Mouse (Mus musculus) MN1 (cell line): Measurements from ENCODE around the gene Naaladl2.
"Not testable (repeated sequence)": the region's sequence is repeated elsewhere in the genome, so short reads cannot be mapped to it uniquely, and the experiment has no call there.

ENCODE experiments used
- DNase-seq: peaks from one replicate; pipeline ENCODE4 v3.0.0-alpha.2; 2016; ENCODE audit warnings: low spot score

Naaladl2 gene

GRCm38 (mm10) chr3:24321489-24322405, 822.3 kb downstream of the Naaladl2 start:
- DNase-seq, result no peak

- no peak for DNase-seq
Measured at GRCm38 (mm10) chr3:24314658-24315297, 829.3 kb downstream of the Naaladl2 start.

DNA sequence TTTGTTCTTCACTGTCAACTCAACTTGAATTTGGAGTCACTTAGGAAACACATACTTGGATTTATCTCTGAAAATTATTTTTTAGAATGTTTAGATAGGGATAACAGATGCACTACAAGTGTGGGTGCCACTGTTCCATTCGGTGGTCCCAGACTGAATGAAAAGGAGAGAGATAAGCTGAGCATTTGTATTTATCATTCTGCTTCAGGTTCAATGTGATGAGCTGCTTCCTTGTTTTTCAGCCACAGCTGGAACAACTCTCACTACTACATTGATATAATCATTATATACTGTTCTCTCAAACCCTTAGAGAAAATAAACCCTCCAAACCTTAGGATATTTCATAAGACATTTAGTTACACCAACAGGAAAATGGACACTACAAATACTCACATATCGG, 918.6 kb downstream of the Naaladl2 start:
- no peak for DNase-seq

GRCm38 (mm10) chr3:24217476-24217875, 926.6 kb downstream of the Naaladl2 start:
- DNase-seq, result no peak

DNA sequence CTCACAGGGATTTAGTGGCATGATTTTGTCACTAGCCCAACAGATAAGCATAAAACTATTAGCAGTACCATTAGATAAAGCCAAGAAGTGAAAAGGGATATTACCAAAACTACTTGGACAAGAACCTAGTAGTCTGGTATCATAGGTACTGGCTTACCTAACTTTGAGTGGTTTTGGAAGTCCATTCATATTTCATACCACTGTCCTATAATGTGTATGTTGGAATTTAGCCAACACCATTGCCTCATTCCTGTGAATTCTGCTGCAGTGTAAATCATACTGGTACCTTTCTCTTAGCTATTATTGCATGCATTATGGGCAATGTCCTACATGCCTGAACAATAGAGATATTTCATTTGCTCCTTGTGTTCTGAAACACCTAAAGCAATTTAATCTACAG, 977.5 kb downstream of the Naaladl2 start:
- no peak for DNase-seq

DNA sequence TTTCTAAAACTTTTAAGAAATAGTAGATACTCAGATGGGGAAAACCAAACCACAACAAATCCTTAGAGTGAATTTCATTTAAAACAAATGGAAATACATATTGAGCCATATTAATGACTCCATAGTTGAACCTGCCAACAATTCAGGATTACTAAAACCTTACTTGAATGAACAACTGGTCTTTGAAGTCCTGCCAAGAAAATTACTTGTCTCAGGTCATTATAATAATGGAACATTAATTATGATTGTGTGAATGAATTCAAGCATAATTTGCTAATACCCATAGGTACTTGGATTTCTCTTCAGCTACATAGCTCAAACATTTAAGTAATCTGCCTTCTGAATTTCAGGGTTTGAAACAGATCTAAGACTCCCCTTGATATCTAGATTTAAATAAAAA, 980.1 kb downstream of the Naaladl2 start:
- no peak for DNase-seq

DNA sequence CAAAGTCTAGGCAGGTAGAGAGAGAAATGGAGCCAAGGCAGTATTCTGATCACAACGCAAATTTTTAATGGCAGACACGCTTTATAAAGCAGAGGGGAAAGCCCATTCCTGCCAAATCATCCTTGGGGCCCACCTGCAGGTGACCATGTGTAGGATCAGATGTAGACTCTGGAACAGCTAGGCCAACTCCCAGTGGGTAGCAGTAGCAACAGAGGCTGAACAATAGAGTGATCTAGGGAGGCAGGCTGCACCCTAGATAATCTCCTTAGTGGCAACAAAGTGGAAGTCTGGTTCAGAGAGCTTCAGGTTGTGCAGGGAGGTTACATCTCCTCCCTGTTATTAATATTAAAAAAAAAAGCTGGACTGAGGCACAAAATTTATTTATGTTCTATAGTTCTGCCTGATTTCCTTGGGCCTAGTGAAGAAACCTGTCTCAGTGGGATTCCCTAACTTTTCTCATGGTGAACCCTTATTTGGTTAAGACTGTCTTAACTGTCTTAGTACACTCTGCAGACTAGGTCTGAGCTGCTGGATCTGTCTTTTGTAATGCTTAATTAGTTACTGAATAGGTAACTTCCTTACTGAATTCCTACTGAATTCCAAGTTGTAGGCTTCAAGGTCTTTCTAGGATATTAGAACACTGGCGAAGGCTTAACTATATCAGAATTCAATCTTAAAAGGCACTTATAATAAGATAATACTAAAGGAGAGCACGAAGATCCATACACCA, 992.8 kb downstream of the Naaladl2 start:
- not testable (repeated sequence) for DNase-seq

DNA sequence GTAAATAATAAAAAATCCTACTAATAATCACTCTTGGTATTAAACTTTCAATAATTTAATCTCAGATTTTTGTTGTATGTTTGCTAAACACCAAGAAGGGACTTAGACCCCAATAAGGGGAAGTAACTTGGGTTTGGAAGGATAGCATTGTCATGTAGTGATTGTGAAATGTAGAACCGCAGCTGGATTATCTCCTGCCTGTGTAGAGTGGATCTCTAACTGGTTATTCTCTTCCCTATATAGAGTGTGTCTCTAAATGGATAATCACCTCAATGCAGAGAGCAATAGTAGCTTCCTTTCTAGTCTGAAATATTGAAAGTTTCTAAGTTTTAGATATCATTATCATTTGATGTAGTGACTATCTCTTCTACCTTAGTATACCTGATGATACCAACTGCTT, 1001.3 kb downstream of the Naaladl2 start:
- DNase-seq, result no peak

DNA sequence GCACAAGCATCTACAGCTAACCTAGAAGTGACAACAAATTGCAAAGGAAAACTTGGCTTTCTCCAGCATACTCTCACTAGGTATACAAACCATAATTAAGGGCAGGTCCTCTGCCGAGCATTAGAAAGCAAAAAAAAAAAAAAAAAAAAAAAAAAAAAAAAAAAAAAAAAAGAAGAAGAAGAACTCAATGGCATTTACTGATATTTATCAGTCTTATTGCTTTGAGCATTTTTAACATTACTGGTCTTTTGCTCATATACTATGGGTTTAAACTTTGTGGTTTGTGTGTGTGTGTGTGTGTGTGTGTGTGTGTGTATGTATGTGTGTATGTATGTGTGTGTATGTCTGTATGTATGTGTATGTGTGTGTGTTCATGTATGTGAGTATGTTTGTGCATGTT, 1006.1 kb downstream of the Naaladl2 start:
- no peak for DNase-seq

- no peak for DNase-seq
Measured at GRCm38 (mm10) chr3:24126200-24126599, 1017.9 kb downstream of the Naaladl2 start.

DNA sequence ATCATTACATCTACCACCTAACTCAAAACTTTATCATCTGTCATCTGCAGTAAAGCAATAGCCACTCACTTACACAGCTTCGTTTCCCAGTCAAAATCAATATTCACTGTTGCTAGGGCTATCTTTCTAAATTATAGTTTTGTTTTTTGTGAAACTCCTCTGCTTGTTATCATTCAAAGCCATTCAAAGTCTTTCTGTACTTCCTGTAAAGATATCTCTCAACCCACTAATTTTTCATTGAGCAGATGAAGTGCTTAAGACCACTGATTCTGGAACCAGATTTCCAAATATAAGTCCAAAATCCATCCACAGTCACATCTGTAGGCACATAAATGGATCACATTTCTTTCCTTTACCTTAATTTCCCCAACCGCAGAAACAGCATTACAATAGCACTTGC, 1020.0 kb downstream of the Naaladl2 start:
- DNase-seq, result no peak

DNA sequence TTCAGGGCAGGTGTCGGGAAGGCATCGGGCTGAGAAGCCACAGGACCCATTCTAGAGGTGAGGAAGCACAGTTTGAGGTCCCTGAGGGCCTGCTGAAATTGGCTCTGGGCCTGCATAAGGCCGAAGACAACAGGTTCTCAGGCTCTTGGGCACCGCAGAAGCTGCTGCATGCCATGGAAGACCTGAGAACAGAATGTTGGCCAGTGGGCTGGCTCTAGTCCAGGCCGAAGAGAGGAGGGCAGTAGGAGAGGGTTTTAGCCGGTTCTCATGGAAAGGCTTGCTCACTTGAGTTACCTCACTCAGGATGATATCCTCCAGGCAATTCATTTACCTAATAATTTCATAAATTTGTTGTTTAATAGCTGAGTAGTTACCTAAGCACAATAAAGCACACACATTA, 1025.9 kb downstream of the Naaladl2 start:
- DNase-seq, result no peak

DNA sequence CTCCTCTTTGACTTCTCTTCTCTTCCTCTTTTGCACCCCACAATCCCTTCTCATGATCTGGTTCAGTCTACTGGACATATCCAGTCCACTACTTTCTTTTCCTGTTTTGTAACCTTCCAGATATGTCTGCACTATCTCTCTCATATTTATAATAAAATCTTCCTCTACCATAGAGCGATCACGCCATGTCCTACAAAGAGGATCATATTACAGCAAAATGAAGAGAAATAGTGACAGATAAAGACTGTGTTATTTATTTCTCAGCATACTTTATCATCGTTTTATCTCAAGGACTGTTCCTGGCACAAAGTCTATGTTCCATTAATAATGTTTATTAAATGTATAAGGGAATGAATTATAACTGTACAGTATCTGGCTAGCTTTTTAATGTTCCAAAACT, 1029.2 kb downstream of the Naaladl2 start:
- no peak for DNase-seq

- DNase-seq, result no peak
Measured at GRCm38 (mm10) chr3:24113360-24113759, 1030.7 kb downstream of the Naaladl2 start.

GRCm38 (mm10) chr3:24106391-24106790, 1037.7 kb downstream of the Naaladl2 start:
- no peak for DNase-seq

- DNase-seq, result no peak
Measured at GRCm38 (mm10) chr3:24079761-24080160, 1064.3 kb downstream of the Naaladl2 start.

DNA sequence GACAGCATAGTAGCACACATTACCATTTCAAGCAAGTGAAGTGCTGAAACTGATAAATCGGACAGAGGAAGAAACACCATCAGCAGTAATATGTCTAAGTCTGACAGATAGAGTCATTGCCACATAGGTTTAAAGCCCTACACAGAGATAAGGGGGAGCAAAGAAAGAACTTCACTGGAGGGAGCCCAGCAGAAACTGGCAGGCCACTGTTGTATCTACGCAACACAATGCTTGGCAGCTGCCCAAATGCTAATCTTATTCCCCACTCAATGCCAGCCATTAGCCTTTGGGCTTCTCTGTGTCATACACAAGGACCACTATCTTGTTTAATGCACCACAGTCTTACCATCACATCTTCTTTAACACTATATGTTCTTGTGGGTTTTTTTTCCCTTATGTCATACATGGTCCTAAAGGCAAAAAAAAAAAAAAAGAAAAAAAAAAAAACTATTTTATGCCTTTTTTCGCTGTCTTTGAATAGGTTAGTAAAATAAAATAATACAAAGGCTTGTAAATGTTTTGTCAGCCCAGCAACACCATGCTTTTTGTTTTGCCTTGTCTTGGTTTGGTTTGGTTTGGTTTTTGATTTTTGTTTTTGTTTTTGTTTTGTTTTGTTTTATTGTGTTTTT, 1072.8 kb downstream of the Naaladl2 start:
- DNase-seq, result no peak

DNA sequence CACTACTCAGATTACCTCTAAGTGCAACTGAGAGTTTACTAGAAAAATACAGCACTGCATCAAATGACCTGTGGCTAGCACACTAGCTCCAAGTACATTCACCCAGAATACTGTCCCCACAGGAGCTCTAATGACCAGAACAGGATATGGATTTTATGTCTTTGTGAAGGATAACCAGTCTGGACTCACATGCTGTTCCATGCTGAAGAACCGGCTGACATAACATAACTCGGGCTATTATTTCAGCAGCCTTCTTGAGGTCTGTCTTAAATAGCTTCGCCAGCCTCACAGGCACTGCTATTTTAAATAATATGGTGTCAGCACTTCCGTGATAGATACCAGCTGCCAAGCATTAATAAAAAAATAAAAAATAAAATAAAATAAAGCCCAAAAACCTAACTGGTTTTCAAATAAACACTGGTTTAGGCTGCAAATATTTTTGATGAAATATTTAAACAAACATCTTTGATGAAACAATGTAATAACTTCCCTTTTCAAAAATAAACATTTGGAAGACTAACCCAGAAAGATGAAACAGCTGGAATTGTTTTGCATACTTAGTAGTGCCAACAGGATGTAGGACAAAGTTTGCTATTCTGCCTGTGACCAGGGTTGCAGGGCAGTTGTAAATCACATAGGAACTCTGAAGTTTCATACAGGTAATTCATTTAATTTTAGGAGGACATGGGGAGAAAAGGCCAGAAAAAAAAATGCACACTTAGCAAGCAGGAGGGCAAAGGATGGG, 1073.5 kb downstream of the Naaladl2 start:
- DNase-seq, result no peak

GRCm38 (mm10) chr3:24048217-24048616, 1095.8 kb downstream of the Naaladl2 start:
- DNase-seq, result no peak

DNA sequence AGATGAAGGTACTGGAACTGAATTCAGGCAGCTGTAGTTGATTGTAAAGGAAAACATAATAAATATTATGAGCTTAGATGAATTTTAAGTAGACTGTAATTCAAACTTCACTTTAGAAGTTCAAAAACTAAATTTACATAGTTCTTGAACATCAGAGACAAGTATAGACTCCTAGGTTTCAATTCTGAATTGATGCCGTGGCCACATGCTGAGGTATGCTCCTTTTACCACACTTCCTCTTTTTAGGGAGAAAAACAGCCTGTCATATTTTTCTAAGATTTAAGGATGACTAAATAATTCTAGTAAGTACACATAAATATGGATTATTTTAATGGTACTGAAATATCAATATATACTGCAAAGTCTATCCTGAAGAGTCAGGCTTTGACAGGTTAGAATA, 1142.3 kb downstream of the Naaladl2 start:
- DNase-seq, result no peak

DNA sequence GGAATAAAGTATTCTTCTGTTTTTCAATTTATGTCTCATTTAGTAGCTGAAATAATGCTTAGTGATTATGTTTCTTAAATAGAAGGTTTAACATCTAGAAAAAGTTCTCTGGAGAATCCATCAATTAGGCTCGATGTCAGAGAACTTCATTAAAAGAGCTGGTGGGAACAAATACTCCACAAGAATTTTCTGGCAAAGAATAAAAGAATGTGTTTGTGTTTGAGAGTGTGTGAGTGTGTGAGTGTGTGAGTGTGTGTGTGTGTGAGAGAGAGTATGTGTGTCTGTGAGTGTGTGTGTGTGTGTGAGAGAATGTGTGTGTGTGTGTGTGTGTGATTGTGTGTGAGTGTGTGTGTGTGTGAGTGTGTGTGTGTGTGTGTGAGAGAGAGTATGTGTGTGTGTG, 1170.3 kb downstream of the Naaladl2 start:
- no peak for DNase-seq
